Mouse (Mus musculus): Measurements from ENCODE around the gene Tlcd2.

Gene Tlcd2

GRCm38 (mm10) chr11:75460844-75461742 lies at the start of gene Tlcd2:
Tlcd2 (plus strand) TSS chr11:75461715.
- peak; percentile 100 for DNase-seq (ENCODE audit: low spot score)

- no peak for DNase-seq (ENCODE audit: low spot score)
Observed at GRCm38 (mm10) chr11:75415096-75415495, 46.4 kb upstream of the Tlcd2 start.

- no peak for DNase-seq (ENCODE audit: low spot score)
Observed at GRCm38 (mm10) chr11:75415994-75416393, 45.5 kb upstream of the Tlcd2 start.

GRCm38 (mm10) chr11:75420037-75420436 lies 41.5 kb upstream of the Tlcd2 start:
- DNase-seq (ENCODE audit: low spot score), result no peak

GRCm38 (mm10) chr11:75420810-75421374 lies 40.6 kb upstream of the Tlcd2 start:
- no peak for DNase-seq (ENCODE audit: low spot score)

GRCm38 (mm10) chr11:75421375-75422012 lies 40.0 kb upstream of the Tlcd2 start:
- DNase-seq (ENCODE audit: low spot score), result no peak

GRCm38 (mm10) chr11:75422013-75422792 lies 39.3 kb upstream of the Tlcd2 start, which contains the start of gene Serpinf1:
Serpinf1 (minus strand) TSS chr11:75422701.
- DNase-seq (ENCODE audit: low spot score), result no peak

- no peak for DNase-seq (ENCODE audit: low spot score)
Observed at GRCm38 (mm10) chr11:75423091-75423490, 38.4 kb upstream of the Tlcd2 start.

GRCm38 (mm10) chr11:75424033-75424432 lies 37.5 kb upstream of the Tlcd2 start:
- no peak for DNase-seq (ENCODE audit: low spot score)

- no peak for DNase-seq (ENCODE audit: low spot score)
Observed at GRCm38 (mm10) chr11:75424459-75424858, 37.1 kb upstream of the Tlcd2 start.

- DNase-seq (ENCODE audit: low spot score), result peak; percentile 56
Observed at GRCm38 (mm10) chr11:75429019-75429705, 32.4 kb upstream of the Tlcd2 start.

GRCm38 (mm10) chr11:75431307-75431706 lies 30.2 kb upstream of the Tlcd2 start:
- no peak for DNase-seq (ENCODE audit: low spot score)

GRCm38 (mm10) chr11:75434138-75434537 lies 27.4 kb upstream of the Tlcd2 start:
- no peak for DNase-seq (ENCODE audit: low spot score)

GRCm38 (mm10) chr11:75438194-75438593 lies 23.3 kb upstream of the Tlcd2 start:
- DNase-seq (ENCODE audit: low spot score), result no peak

GRCm38 (mm10) chr11:75438804-75439203 lies 22.7 kb upstream of the Tlcd2 start:
- DNase-seq (ENCODE audit: low spot score), result no peak

GRCm38 (mm10) chr11:75439363-75439762 lies 22.2 kb upstream of the Tlcd2 start, which contains the start of gene Serpinf2:
Serpinf2 (minus strand) TSS chr11:75439591.
- no peak for DNase-seq (ENCODE audit: low spot score)

- DNase-seq (ENCODE audit: low spot score), result no peak
Observed at GRCm38 (mm10) chr11:75439951-75440350, 21.6 kb upstream of the Tlcd2 start.

- no peak for DNase-seq (ENCODE audit: low spot score)
Observed at GRCm38 (mm10) chr11:75441034-75441433, 20.5 kb upstream of the Tlcd2 start.

GRCm38 (mm10) chr11:75441601-75442000 lies 19.9 kb upstream of the Tlcd2 start:
- DNase-seq (ENCODE audit: low spot score), result no peak

- no peak for DNase-seq (ENCODE audit: low spot score)
Observed at GRCm38 (mm10) chr11:75443711-75444110, 17.8 kb upstream of the Tlcd2 start.

GRCm38 (mm10) chr11:75448575-75448974 lies 12.9 kb upstream of the Tlcd2 start:
- no peak for DNase-seq (ENCODE audit: low spot score)

Measured in lung, postnatal 25 days (tissue).